Mouse (Mus musculus): ENCODE results near the gene Slamf1. TPM values are rescaled to one million over a fixed set of nuclear protein-coding genes. Genes with fewer than 3 reads are reported as not detected.
A peak's percentile ranks its signal among the peaks of the same experiment; 100 is the strongest.
"Not testable (repeated sequence)": the region's sequence is repeated elsewhere in the genome, so short reads cannot be mapped to it uniquely, and the experiment has no call there.

Slamf1 gene
- polyA plus RNA-seq, 1 experiment from 2014 or later: 0.10 TPM

GRCm38 (mm10) chr1:171782287-171782915 lies 15.5 kb downstream of the Slamf1 start:
- no peaks in the 10 kb centered on the region for H3K27me3 ChIP-seq (replicated peaks)
- WGBS: 86% methylated on average over 5 of the region's 5 CpGs

GRCm38 (mm10) chr1:171785871-171786270 lies 18.9 kb downstream of the Slamf1 start:
- Histone ChIP-seq H3K4me1 (no peaks in the 10 kb centered on the region), H3K4me2 (no peak overlapping the region), H3K9me3 (no peaks in the 10 kb centered on the region), H3K4me3 (no peak overlapping the region), H3K27ac (no peak overlapping the region), H3K36me3 (replicated peaks) (no peaks in the 10 kb centered on the region), H3K9ac (no peak overlapping the region), H3K27me3 (replicated peaks) (no peaks in the 10 kb centered on the region)
- 93% methylated on average over 1 of the region's 1 CpGs for WGBS
- no peak for ATAC-seq (replicated peaks)

More at GRCm38 (mm10) chr1:171782287-171782915, 15.5 kb downstream of the Slamf1 start:
- no peaks in the 10 kb centered on the region for H3K36me3 ChIP-seq (replicated peaks)
- no peak overlapping the region for H3K4me2 ChIP-seq
- no peaks in the 10 kb centered on the region for H3K9me3 ChIP-seq
- no peak overlapping the region for H3K4me3 ChIP-seq
- no peak overlapping the region for H3K27ac ChIP-seq
- no peak overlapping the region for H3K9ac ChIP-seq
- no peaks in the 10 kb centered on the region for H3K4me1 ChIP-seq
- no peak for ATAC-seq (replicated peaks)

DNA sequence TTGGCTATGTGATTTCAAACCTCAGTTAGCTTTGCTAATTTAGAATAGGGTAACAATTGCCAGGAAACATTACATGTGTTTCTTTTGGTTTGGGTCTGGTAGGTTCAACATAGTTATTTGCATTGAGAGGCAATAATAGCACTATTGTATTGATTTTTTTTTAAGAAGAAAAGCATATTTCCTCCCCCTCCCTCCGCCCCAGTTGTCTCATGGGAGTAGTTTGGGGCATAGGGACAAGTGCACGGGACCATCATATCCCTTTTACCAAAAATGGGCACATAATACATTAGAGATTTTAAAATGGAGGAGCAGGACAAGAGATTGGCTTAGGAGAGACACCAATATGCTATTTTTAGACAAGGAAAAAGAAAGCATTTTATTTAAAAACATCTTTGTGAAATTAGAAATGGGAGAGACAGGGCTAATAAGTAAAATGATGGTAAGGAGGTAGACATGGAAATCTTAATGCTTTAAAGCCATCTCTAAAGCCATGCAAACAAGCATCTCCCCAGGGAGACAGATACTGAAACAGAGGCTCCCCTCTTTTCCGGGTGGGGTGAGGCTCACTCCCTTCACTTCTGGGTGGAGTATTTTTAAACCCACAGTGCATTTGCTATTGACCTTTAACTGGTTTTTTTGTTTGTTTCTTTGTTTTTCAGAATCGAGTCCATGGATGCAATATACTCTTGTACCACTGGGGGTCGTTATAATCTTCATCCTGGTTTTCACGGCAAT lies 20.5 kb downstream of the Slamf1 start:
- H3K9me3 ChIP-seq: no peaks in the 10 kb centered on the region
- no peak overlapping the region for H3K4me2 ChIP-seq
- H3K27me3 ChIP-seq (replicated peaks): no peaks in the 10 kb centered on the region
- no peak for ATAC-seq (replicated peaks)
- WGBS: 69% methylated on average over 6 of the region's 6 CpGs
- H3K9ac ChIP-seq: no peak overlapping the region
- H3K4me1 ChIP-seq: no peaks in the 10 kb centered on the region
- H3K36me3 ChIP-seq (replicated peaks): no peaks in the 10 kb centered on the region
- H3K4me3 ChIP-seq: no peak overlapping the region
- no peak overlapping the region for H3K27ac ChIP-seq

- H3K9ac ChIP-seq: no peak overlapping the region
- H3K4me3 ChIP-seq: no peak overlapping the region
- no peak overlapping the region for H3K4me2 ChIP-seq
- H3K27me3 ChIP-seq (replicated peaks): no peaks in the 10 kb centered on the region
- no peaks in the 10 kb centered on the region for H3K9me3 ChIP-seq
- no peaks in the 10 kb centered on the region for H3K36me3 ChIP-seq (replicated peaks)
- ATAC-seq (replicated peaks): no peak
- WGBS: 90% methylated on average over 12 of the region's 12 CpGs
- H3K4me1 ChIP-seq: no peaks in the 10 kb centered on the region
- H3K27ac ChIP-seq: no peak overlapping the region
These were observed 21.7 kb downstream of the Slamf1 start for GRCm38 (mm10) chr1:171788461-171789283.

DNA sequence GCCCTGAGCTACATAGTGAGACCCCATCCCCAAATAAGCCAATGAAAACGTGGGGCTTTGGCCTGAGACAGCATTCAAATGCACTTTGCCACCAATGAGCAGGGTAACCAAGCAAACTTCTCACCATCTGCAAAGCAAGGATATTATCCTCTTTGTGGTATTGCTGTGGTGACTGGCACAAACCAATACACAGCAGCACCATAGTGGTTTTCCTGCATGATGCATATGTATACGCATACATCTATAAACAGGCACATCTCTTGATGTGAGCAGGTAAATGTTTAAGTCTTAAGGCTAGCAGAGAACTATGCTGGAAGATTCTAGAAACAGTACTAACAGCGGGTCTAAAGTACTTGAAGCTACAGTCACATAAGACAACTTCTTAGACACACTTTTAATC lies 22.5 kb downstream of the Slamf1 start:
- 77% methylated on average over 3 of the region's 3 CpGs for WGBS
- no peak for ATAC-seq (replicated peaks)
- H3K27ac ChIP-seq: no peak overlapping the region

GRCm38 (mm10) chr1:171791491-171791890 lies 24.6 kb downstream of the Slamf1 start:
- no peaks in the 10 kb centered on the region for H3K27me3 ChIP-seq (replicated peaks)
- no peak overlapping the region for H3K9ac ChIP-seq
- H3K36me3 ChIP-seq (replicated peaks): no peaks in the 10 kb centered on the region
- no peaks in the 10 kb centered on the region for H3K9me3 ChIP-seq
- no peak overlapping the region for H3K4me2 ChIP-seq
- H3K4me3 ChIP-seq: no peak overlapping the region
- no peaks in the 10 kb centered on the region for H3K4me1 ChIP-seq
- WGBS: 88% methylated on average over 3 of the region's 3 CpGs
- ATAC-seq (replicated peaks): no peak
- no peak overlapping the region for H3K27ac ChIP-seq

More for the DNA sequence above, 22.5 kb downstream of the Slamf1 start:
- Histone ChIP-seq H3K36me3 (replicated peaks) (no peaks in the 10 kb centered on the region), H3K4me1 (no peaks in the 10 kb centered on the region), H3K27me3 (replicated peaks) (no peaks in the 10 kb centered on the region), H3K9me3 (no peaks in the 10 kb centered on the region), H3K9ac (no peak overlapping the region), H3K4me2 (no peak overlapping the region), H3K4me3 (no peak overlapping the region)

DNA sequence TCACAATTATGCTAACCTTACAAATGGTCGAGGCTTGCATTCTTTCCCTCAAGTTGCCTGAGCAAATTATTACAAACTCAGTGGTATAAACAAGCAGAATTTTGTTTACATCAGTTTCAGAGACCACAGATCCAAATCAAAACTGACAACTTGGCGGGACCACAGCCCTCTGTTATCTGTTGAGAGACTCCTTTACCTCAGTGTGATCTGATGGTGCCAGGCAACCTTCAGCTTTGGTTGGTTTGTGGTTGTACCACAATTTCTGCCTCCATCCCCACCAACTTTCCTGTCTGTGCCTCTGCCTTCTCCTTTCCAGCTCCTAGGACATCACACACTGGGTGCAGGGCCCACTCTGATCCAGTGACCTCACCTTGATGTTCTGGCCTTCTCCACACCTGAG lies 29.3 kb downstream of the Slamf1 start:
- ATAC-seq (replicated peaks): no peak
- WGBS: 76% methylated on average over 2 of the region's 2 CpGs

DNA sequence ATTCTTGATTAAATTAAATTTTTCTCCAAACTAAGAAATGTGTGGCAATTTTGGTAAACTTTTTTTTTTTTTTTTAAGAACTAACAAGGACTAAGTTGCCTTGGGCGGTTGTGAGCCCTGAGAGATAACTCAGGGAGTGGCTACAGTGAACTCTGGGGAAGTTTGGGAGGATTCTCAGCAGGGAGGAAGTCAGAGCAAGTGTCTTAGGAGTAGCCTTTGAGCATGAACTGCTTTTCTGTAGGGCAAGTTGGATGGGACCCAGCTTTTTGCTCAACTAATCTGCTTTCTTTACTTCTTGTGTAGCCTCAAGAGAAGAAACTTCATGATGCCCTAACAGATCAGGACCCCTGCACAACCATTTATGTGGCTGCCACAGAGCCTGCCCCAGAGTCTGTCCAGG lies 30.9 kb downstream of the Slamf1 start:
- ATAC-seq (replicated peaks): no peak
- Histone ChIP-seq H3K9me3 (no peaks in the 10 kb centered on the region), H3K4me3 (no peak overlapping the region), H3K27ac (no peak overlapping the region), H3K4me1 (no peaks in the 10 kb centered on the region), H3K4me2 (no peak overlapping the region), H3K9ac (no peak overlapping the region), H3K36me3 (replicated peaks) (no peaks in the 10 kb centered on the region), H3K27me3 (replicated peaks) (no peaks in the 10 kb centered on the region)
- WGBS: 53% methylated on average over 1 of the region's 1 CpGs

More for the DNA sequence above, 29.3 kb downstream of the Slamf1 start:
- Histone ChIP-seq H3K27me3 (replicated peaks) (no peaks in the 10 kb centered on the region), H3K4me2 (no peak overlapping the region), H3K9ac (no peak overlapping the region), H3K9me3 (no peaks in the 10 kb centered on the region), H3K27ac (no peak overlapping the region), H3K4me3 (no peak overlapping the region), H3K36me3 (replicated peaks) (no peaks in the 10 kb centered on the region), H3K4me1 (no peaks in the 10 kb centered on the region)

- no peak for ATAC-seq (replicated peaks)
- Histone ChIP-seq H3K4me1 (no peaks in the 10 kb centered on the region), H3K27ac (no peak overlapping the region), H3K4me3 (no peak overlapping the region), H3K27me3 (replicated peaks) (no peaks in the 10 kb centered on the region), H3K9me3 (no peaks in the 10 kb centered on the region), H3K4me2 (no peak overlapping the region), H3K36me3 (replicated peaks) (no peaks in the 10 kb centered on the region), H3K9ac (no peak overlapping the region)
- 81% methylated on average over 4 of the region's 4 CpGs for WGBS
These were observed 32.7 kb downstream of the Slamf1 start for GRCm38 (mm10) chr1:171799648-171800047.

- not testable (repeated sequence) for H3K9ac ChIP-seq; H3K27ac ChIP-seq; H3K4me1 ChIP-seq; H3K9me3 ChIP-seq; H3K4me2 ChIP-seq; H3K27me3 ChIP-seq (replicated peaks); ATAC-seq (replicated peaks); H3K36me3 ChIP-seq (replicated peaks); H3K4me3 ChIP-seq
- WGBS: 85% methylated on average over 1 of the region's 1 CpGs
These were observed 44.1 kb downstream of the Slamf1 start for GRCm38 (mm10) chr1:171811048-171811447.

DNA sequence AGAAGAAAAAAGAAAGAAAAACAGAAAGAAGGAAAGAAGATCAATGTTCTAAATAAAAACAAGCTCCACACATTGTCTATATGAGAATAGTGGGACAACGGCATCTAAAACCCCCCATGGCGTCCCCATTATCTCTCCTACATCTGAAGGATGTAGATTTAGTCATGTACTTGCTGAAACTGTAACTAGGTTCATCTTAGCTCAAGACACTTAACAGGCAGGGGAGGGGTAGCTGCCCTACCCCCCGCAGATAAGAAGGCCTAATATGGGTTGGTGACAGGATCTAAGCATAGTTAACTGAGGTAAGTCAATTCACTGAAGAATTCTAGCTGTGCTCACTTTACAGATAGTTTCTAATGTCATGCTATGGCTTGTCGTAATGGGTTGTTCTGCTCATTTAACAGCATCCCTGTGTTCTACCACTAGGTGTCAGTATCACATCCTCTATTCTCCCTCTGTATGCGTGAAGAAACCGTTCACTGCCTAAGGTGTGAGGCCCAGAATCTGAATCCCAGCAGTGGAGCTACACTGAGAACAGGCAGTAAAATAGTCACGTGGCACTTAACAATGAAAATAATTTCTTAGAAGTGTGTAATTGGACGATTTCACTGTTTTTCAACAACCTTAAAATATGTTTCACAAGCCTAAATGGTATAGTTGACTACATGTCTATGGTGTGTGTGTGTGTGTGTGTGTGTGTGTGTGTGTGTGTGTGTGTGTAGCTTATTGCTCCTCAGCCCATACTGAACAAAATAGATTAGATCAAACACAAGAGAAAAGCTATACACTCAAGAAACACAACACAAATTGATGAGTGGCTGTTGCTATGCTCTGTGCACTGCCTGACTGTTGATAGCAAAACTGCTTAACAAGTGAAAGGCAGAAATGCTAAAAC lies 48.9 kb downstream of the Slamf1 start:
- WGBS: 15% methylated on average over 8 of the region's 8 CpGs
- no peak overlapping the region for H3K27ac ChIP-seq
- no peaks in the 10 kb centered on the region for H3K27me3 ChIP-seq (replicated peaks)
- ATAC-seq (replicated peaks): peak; percentile 99
- no peaks in the 10 kb centered on the region for H3K9me3 ChIP-seq
- H3K4me1 ChIP-seq: no peaks in the 10 kb centered on the region
- no peak overlapping the region for H3K4me3 ChIP-seq
- H3K9ac ChIP-seq: no peak overlapping the region
- H3K36me3 ChIP-seq (replicated peaks): no peaks in the 10 kb centered on the region
- H3K4me2 ChIP-seq: no peak overlapping the region

- H3K9ac ChIP-seq: no peak overlapping the region
- WGBS: 82% methylated on average over 4 of the region's 4 CpGs
- H3K4me1 ChIP-seq: no peaks in the 10 kb centered on the region
These were observed 50.1 kb downstream of the Slamf1 start for GRCm38 (mm10) chr1:171816991-171817390.

More at GRCm38 (mm10) chr1:171816991-171817390, 50.1 kb downstream of the Slamf1 start:
- no peaks in the 10 kb centered on the region for H3K36me3 ChIP-seq (replicated peaks)
- H3K27ac ChIP-seq: no peak overlapping the region
- no peak for ATAC-seq (replicated peaks)
- H3K9me3 ChIP-seq: no peaks in the 10 kb centered on the region
- H3K4me2 ChIP-seq: no peak overlapping the region
- no peak overlapping the region for H3K4me3 ChIP-seq
- no peaks in the 10 kb centered on the region for H3K27me3 ChIP-seq (replicated peaks)

Measured in midbrain, embryonic 15.5 days (tissue).